Mouse (Mus musculus) ovary, postnatal 36 days (tissue): ENCODE results near the gene Phf3.

Experiments used
- DNase-seq: peaks from one replicate; pipeline ENCODE4 v3.0.0; 2022; ENCODE audit warnings: low spot score, mixed read lengths

Gene Phf3

DNA sequence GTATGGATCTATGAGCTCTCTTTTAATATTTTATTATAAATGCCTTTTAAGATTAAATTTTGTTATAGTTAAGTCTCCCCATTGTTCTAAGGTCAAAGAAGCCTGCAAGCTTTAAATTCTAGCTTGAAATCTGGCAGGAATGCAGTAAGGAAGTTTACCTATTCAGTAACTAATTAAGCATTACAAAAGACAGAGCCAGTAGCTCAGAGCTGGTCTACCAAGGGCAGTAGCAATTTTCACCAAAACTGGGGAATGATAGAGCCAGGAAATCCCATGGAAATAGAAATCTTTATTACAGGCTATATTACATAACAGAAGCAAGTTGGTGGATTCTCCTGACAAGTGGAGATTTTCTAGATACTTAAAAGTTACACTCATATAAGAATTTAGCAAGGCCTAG, 116.9 kb downstream of the Phf3 start:
- no peak for DNase-seq

- no peak for DNase-seq
Observed at GRCm38 (mm10) chr1:30755453-30756224, 118.1 kb downstream of the Phf3 start.
